Mouse (Mus musculus): ENCODE measurements around the gene Ankrd44.
"Not testable (repeated sequence)": the region's sequence is repeated elsewhere in the genome, so short reads cannot be mapped to it uniquely, and the experiment has no call there.

Ankrd44 gene

DNA sequence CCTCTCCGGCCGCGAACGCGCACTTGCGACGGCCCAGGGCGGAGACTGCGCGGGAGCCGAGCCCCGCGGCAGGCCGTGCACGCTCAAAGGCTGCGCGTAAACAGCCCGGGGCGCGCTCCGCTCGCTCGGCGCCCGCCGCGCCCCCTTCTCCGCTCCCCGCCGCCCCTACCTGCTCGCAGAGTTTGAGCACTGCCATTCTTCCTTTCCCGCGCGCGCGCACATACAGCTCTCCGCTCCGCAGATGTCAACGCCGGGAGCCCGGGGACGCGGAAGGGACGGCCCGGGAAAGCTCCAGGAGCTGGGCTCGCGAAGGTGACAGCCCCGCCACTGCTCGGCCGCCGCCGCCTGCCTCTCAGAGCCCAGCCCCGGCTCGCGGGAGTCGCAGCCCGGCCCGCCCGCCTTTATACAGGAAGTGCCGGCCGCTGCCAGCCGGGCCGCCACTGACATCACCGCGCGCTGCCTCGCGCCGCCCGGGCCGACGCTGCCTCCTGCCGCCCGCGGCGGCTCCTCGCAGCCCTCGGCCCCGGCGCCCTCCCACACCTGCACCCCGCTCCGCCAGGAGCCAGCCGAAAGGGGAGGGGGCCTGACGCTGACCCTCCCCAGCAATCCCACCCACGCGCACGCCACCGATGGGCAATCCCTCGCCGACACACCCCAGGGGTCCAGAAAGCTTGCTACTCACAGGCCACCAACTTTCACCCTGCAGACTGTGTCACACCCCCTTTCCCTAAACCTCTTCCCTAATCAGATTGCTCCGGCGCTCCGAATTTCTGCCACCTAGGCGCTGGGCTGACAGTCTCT, at the start of gene Ankrd44:
Gene Ankrd44, minus strand, starts transcription at position 417 of the 801 bp plus-strand sequence.
- peak; percentile 82 to 83 for DNase-seq (ENCODE audit: low spot score in 2 of 2)

DNA sequence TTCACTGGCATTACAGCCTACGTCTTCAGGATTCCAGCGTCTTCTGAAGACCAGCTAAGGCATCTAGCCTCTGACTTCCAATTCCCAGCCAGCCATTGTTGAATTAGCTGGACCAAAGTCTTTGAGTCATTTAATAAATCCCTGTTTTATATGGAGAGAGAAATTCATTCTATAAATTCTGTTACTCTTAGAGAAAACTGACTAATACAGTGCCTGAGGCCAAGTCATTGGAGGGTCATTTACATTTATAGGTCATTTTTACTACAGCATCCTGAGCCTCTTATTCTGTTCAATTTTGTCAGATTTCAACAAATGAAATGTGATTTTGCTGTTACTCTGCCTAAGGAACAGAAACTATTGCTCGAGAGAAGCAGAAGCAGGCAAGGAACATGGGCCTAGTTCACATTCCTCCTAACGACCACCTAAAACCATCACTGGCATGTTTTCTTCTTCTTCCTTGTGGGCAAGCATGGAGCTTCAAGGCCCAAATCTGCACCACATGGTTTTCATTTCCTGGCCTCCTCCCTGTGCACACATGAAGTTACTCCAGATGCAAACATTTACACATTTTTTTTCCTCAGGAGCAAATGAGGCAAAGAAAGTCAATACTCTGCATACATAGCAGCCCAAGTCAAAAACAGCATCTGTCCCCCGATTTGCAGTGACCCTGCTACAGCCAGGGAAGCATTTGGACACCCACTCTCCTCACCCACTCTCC, 45.7 kb upstream of the Ankrd44 start:
- no peak for DNase-seq (ENCODE audit: low spot score in 2 of 2)

DNA sequence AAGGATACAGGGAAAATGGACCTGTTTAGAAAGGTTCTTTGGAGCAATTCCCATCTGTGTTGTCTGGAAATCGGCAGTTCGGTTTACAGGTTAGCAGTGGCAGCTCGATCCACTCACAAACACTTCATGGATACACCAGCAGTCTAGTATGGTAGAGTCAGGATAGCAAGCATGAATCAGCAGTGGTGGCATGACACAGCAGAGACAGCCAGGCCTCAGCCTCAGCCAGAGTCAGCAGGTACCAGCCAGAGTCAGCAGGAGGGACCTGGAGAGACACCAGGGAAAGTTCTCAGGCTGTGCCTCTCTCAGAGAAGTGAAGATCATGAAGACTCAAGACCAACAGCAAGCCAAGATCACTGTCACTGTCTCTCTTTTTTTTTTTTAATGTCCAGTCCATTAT, 40.7 kb upstream of the Ankrd44 start:
- no peak for DNase-seq (ENCODE audit: low spot score in 2 of 2)

DNA sequence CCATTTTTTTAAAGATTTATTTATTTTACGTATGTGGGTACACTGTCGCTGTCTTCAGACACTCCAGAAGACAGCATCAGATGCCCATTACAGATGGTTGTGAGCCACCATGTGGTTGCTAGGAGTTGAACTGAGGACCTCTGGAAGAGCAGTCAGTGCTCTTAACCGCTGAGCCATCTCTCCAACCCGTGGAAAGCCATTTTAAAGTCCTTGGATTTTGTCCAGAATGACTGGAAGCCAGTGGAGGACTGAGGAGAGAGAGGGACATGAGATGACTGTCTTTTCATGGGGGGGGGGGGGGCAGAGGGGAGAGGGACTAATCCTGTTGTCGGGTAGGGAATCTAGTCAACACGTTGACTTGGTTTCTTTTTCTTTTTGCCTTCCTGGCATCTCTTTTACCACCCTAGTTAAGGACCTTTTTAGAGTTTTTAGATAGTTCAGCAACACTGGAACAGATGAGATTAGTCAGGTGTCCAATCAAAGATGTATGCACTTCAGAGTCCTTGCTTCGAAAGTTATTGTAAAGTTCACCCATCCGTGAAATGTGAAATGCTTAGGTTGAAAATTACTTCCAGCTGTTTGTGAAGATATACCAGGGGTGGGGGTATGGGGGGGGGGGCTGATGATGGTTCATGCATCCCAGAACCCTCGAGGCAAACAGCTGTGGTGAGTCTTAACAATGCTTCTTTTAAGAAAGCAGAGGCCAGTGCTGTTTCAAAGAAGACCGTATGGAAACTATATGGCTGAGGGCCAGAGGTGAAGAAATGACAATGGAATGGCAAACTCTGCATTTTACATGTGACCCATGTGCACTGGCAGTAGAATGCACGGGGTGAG, 39.2 kb upstream of the Ankrd44 start:
- no peak for DNase-seq (ENCODE audit: low spot score in 2 of 2)

DNA sequence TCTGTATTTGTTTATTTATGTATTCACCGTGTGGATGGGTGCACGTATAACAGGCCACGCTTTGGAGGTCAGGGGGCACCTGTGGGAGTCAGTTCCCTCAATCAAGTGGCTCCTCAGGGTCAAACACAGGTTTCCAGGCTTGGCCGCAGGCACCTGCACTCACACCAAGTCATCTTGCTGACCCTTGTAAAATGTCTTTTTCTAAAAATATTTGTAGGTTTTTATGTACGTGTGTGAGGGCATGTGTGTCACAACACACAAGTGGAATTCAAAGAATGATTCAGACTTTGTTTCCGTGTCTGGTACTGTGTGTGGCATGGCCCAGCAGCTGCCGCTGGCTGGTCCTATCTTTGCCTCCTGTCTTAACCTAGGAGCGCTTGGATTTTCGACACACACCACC, 35.5 kb upstream of the Ankrd44 start:
- no peak for DNase-seq (ENCODE audit: low spot score in 2 of 2)

DNA sequence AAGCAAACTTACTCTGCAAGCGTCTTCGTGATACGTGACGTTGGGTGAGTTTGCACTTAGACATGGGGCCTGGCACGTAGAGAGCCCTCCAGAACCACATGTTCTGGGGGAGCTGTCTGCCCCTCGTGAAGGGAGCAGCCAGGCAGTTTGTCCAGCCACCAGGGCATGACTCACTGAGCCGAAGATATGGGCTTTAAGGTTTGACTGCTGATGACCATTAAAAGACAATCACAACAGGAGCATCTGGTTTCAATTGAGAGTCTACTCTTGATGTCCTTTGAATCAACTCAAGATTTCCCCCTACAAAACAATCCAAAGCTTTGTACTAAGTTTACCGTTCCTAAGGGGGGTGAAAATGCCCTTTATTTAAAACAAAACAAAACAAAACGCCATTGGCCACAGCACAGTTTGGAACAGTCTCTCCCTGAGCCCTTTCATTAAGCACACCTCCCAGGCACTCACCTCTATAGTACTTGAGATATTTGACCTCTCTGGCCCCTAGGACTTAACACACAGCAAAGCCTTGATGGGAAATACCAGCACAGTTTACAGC, 34.5 kb upstream of the Ankrd44 start:
- DNase-seq (ENCODE audit: low spot score in 2 of 2): no peak

DNA sequence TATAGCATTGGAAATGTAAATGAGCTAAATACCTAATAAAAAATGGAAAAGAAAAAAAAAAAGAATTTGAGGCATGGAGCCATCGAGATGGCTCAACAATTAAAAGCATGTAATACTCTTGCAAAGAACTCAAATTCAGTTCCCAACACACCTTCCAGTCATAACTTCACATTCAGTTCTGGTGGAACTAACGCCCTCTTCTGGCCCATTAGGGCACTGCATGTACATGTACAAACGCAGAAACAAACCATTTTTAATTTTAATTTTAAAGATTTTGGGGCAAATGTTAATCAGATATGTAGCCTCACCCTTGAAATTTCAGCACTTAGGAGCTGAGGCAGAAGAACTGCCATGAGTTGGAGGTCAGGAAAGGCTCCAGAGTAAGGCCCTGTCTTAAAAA, 32.3 kb upstream of the Ankrd44 start:
- no peak for DNase-seq (ENCODE audit: low spot score in 2 of 2)

DNA sequence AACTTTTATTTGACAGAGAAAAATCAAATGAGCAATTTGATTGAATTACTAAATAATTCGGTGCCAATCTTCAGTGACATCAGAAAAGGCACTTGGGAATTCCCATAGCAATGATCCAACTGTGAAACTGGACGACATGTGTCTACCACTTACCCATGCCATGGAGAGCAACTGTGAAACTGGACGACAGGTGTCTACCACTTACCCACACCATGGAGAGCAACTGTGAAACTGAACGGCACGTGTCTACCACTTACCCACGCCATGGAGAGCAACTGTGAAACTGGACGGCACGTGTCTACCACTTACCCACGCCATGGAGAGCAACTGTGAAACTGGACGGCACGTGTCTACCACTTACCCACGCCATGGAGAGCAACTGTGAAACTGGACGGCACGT, 30.8 kb upstream of the Ankrd44 start:
- not testable (repeated sequence) for DNase-seq (ENCODE audit: low spot score in 2 of 2)

DNA sequence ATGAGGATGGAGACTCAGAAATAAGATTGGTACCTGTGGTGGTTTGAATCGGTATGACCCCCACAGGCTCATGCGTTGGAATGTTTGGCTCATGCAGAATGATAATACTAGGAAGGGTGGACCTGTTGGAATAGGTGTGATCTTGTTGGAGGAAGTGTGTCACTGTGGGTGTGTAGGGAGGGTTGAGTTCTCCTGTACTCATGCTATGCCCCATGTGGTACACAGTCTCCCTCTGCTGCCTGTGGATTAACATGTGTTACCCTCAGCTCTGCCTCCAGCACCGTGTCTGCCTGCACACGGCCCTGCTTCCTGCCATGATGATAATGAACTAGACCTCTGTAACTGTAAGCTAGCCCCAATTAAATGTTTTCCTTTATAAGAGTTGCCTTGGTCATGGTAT, 28.7 kb upstream of the Ankrd44 start:
- no peak for DNase-seq (ENCODE audit: low spot score in 2 of 2)

DNA sequence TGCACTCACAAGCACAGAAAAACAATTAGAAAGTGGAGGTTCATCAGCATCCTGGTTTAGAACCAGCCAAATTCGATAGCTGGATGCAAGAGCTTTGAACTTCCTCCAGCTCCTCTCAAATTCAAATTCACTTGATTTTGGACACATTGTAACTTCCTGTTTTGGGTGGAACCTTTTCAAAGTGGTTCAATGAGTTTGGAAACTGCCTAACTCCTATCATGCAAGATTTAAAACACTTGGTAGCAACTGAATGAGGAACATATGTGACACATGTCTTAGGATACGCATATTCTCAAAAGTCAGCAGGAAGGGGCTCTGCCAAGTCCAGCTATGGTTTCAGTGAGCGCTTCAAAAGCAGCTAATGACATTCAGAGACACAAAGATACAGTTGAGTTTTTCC, 18.5 kb upstream of the Ankrd44 start:
- DNase-seq (ENCODE audit: low spot score in 2 of 2): no peak

DNA sequence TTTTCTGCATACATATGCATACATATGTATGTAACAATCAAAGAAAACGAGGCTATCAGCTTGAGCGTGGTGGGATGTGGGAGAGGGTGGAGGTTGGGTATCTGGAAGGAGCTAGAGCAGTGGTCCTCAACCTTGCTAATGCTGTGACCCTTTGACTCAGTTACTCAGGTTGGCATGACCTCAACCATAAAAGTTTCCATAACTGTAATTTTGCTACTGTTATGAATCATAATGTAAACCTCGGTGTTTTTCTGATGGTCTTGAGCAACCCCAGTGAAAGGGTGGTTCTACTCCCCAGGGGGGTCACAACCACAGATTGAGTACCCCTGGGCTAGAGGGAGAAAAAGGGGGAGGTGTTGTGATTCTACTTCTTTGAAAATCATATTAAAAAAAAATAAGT, 9.3 kb upstream of the Ankrd44 start:
- DNase-seq (ENCODE audit: low spot score in 2 of 2): no peak

DNA sequence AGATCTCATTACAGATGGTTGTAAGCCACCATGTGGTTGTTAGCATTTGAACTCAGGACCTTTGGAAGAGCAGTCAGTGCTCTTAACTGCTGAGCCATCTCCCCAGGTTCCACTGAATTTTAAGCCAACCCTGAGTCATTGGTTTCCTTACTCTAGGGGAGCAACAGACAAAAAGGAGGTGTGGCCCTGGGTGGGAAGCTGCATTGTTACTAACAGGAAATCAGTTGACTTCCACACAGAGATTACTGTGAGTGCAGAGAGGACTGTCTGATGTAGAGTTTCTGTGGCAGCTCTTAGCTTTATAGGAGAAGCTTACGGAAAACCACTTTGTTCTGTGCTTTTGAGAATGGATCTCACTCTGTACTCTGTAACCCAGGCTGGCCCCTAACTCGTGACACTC, 8.7 kb upstream of the Ankrd44 start:
- no peak for DNase-seq (ENCODE audit: low spot score in 2 of 2)

DNA sequence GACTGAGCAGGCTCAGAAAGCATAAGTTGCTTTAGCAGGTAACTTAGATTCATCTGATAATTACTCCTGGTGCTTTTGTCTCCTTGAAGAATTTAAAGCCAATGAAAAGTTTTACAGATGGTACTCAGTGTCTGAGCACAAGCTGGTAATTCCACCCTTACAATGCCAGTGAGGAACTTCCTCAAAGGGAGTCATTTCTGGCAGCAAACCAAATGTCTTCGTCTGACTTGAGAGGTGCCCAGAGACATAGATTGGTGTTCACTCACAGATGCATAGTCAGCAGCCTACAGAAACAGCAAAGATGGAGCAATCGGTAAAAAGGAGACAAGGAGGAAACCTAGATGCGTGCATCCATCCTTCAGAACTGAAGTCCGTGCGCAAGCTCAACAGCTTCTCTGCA, 7.5 kb upstream of the Ankrd44 start:
- DNase-seq (ENCODE audit: low spot score in 2 of 2): no peak

DNA sequence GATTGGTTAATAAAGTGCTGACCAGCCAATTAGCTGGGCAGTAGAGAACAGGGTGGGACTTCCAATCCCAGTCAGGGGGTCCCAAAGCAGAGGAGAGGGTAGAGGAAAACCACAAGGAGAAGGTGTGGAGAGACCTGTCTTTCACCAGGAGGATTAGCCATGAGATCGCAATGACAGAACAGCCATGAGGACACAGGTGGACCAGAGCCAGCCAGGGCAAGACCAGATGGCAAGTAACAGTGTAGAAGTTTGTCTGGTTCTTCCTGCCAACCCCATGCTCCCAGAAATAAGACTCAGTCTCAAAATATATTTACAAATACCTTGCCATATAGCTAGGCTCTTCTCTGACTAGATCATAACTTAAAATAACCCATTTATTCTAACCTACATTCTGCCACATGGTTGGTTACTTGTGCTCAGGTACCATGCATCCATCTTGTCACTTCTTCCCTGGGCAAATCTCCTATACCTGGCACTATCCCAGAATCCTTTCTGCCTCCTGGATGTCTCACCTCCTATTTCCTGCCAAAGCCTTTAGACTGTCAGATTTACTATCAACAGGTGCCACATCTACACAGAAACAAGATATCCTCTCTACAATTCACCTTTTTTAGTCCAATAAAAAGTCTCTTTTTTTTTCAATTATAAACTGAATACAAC, 6.4 kb upstream of the Ankrd44 start:
- DNase-seq (ENCODE audit: low spot score in 2 of 2): no peak

DNA sequence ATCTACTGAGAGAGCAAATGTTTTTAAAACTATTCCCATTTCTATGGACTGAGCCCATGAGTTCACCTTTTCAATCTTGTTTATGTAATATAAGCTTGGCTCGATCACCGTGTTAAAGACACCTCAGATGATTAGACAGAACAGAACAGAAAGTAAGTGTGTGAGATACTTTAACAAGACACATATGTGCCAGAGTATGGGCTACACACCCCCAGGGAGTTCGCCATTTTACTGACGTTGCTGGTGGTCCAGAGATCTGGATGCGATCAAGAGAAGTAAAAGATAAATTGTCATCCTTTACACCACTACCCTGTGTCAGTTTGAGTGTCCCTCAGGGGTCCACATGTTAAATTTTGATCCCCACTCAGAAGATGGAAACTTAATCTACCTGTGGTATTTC, 5.0 kb upstream of the Ankrd44 start:
- DNase-seq (ENCODE audit: low spot score in 2 of 2): no peak

DNA sequence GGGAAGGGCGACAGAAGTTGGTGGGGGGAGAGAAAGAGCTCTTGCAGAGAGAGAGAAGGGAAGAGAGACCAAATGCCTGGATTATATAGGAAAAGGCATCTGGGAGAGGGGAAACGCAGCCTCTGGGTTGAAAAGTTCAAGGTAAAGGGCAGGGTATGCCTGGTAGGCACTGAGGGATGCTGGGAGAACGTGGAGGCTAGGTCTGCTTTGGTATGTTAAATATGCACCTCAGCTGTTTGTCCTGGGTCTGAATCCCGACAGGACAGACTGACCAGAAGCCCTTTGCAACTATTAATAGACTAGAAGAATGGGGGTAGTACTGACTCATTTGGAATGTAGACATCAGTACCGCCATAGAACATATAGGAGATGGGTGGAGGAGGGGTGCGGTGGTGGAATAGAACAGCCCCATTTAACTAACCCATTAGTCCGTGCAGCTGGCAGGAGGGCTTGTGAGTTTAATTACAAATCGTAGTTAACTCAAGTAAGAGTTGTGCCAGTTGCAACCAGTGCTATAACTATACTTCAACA, 4.5 kb upstream of the Ankrd44 start:
- DNase-seq (ENCODE audit: low spot score in 2 of 2): no peak

DNA sequence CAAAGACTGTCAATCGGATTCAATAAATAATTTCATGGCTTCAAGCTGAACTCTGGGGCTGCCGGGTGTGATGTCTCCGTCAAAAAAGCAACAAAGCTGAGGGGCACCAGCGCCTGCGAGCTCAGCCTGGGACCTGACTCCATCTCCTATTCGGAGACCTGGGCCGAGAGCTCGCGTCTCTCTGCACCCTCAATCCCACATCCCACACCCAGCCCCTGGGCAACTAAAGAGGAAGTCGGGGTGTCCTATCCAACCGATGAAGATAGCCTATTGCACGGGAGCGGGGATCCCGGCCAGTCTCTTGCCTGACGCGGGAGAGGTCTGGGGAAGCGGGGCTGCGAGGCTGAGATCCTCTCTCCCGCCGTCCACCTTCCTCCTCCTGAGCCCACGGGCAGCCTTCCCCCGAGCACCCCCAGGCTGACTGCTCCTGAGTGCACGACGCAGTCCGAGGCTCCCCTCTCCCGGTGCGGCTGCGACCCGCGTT, 694 bp downstream of the Ankrd44 start:
- peak in 1 of 2 experiments; percentile 33 for DNase-seq (ENCODE audit: low spot score in 2 of 2)

DNA sequence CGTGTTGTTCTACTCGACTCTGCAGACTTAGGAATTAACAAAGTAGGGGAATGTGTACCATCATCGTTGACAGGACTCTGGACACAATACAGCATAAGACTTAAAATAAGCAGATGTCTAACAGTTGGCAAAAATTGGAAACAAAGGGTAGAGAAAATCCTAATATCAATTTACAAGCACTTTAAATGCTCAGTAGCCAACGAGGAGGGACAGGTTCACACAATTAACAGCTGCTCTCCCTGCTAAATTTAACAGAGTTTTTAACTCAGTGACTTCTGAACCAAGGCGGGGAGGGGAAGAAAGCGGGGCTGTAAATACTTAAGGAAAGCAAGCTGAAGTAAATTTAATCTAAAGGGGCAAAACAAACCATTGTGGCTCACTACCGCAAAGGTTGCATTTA, 1.4 kb downstream of the Ankrd44 start:
- no peak for DNase-seq (ENCODE audit: low spot score in 2 of 2)

DNA sequence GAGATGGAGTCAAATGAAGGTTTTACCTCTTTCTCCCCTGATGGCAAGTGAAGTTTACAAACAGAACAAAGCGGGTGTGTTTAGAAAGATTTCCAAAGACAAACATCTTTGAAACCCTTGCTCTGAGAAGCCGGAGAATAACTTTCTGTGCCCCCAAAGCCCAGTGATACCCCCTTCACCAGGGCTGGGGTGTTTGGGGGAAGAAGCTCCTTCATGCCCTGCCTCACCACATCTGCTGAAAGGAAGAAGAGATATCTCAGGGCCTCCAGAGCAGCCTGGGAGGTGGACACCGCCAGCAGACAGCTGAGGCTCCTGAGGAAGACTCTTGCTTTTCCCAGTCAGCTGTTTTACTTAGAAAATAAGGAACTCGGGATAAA, 1.9 kb downstream of the Ankrd44 start:
- no peak for DNase-seq (ENCODE audit: low spot score in 2 of 2)

DNA sequence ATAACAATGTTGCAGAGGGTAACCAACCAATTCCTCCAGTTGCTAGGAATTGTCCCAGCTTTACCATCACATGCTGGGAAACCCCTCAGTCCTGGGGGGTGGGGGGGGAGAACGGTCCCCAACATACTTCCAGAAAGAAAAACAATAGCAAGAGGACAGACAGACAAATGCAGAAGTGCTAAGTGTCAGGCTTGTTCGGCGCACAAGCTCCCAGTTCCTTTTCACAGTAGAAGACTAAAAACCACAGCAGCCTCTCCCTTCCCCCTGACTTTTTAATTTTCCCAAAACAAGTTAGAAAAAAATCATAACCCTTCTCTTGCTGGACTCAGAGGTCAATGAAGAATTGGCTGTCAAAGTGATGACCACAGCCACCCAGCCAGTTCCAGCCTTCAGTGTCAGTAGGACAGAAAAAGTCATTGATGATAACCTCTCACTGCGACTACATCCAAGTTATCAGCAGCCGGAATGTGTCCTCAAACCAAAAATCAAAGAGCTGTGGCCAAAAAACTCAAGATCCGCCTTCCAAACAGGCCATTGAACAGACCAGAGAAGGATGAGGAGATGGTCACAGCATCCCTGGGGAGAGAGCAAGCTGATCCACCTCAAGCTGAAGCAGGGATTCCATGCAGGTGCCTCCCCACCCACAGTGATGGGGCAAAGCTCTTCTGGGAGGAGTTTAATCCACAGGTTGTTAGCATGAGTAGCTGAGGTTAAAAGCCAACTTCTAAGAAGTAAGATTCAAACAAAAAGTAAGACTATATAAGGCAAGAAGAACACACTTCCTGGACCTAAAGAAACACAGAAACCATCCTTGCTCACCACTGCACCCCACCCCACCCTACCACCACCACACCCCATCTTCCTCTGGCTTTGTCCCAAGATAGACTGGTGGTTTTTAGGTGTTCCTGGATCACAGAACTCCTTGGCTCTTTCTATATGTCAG, 2.5 kb downstream of the Ankrd44 start:
- no peak for DNase-seq (ENCODE audit: low spot score in 2 of 2)
